Mouse (Mus musculus): Measurements from ENCODE around the gene Slco2b1. TPM values are rescaled to one million over a fixed set of nuclear protein-coding genes. Genes with fewer than 3 reads are reported as not detected.
"Not testable (repeated sequence)": the region's sequence is repeated elsewhere in the genome, so short reads cannot be mapped to it uniquely, and the experiment has no call there.

Slco2b1 gene
- 10 to 100 TPM; 11.7 to 13.4 TPM for total RNA-seq (2021)
- long read RNA-seq, experiment 1, full-length matches to known transcripts: 8 of 11 reads
- long read RNA-seq, experiment 1, partial matches to known transcripts: 2 of 11 reads
- long read RNA-seq, experiment 1, other reads (novel, unspliced or antisense): 1 of 11 reads
- long read RNA-seq, experiment 2, full-length matches to known transcripts: 6 of 10 reads
- long read RNA-seq, experiment 2, partial matches to known transcripts: 2 of 10 reads
- long read RNA-seq, experiment 2, other reads (novel, unspliced or antisense): 2 of 10 reads

- TF ChIP-seq CTCF (conservative IDR thresholded peaks at IDR 0.05): no peak
- Histone ChIP-seq H3K4me3 (no peak within 1 kb of the TSS), H3K27ac (no peak within 1 kb of the TSS)
- DNase-seq (ENCODE audit: low spot score in 2 of 2): no peak
These were observed at the start of gene Slco2b1 for GRCm38 (mm10) chr7:99711166-99711565. Gene Slco2b1 (minus strand): TSS chr7:99711340.

GRCm38 (mm10) chr7:99739276-99739675 is 28.1 kb upstream of the Slco2b1 start:
- DNase-seq (ENCODE audit: low spot score in 2 of 2): peak; percentile 18 to 51
- 0 out of 2 replicates have a peak, but pooled peaks have one; percentile 8 for TF ChIP-seq CTCF (conservative IDR thresholded peaks at IDR 0.05)
- Histone ChIP-seq H3K27ac (no peak overlapping the region), H3K4me3 (no peak overlapping the region)

- H3K4me3 ChIP-seq; DNase-seq (ENCODE audit: low spot score in 2 of 2); H3K27ac ChIP-seq: not testable (repeated sequence)
These were observed 24.4 kb upstream of the Slco2b1 start for GRCm38 (mm10) chr7:99735491-99735890.

- no peak for DNase-seq (ENCODE audit: low spot score in 2 of 2)
These were observed 23.5 kb upstream of the Slco2b1 start for GRCm38 (mm10) chr7:99734612-99735011.

GRCm38 (mm10) chr7:99729973-99730372 is 18.8 kb upstream of the Slco2b1 start, which contains the start of gene Olfr520:
Gene Olfr520 (plus strand): TSS chr7:99730273.
- Histone ChIP-seq H3K27ac (no peak within 1 kb of the TSS), H3K4me3 (no peak within 1 kb of the TSS)
- no peak for DNase-seq (ENCODE audit: low spot score in 2 of 2)
- no peak for TF ChIP-seq CTCF (conservative IDR thresholded peaks at IDR 0.05)

More at GRCm38 (mm10) chr7:99734612-99735011, 23.5 kb upstream of the Slco2b1 start:
- Histone ChIP-seq H3K4me3 (no peak overlapping the region), H3K27ac (no peak overlapping the region)
- no peak for TF ChIP-seq CTCF (conservative IDR thresholded peaks at IDR 0.05)

- no peak for TF ChIP-seq CTCF (conservative IDR thresholded peaks at IDR 0.05)
- no peak overlapping the region for H3K4me3 ChIP-seq
- DNase-seq (ENCODE audit: low spot score in 2 of 2): no peak
- H3K27ac ChIP-seq: no peak overlapping the region
These were observed 5.4 kb upstream of the Slco2b1 start for GRCm38 (mm10) chr7:99716536-99716935.

- Histone ChIP-seq H3K27ac (no peak overlapping the region), H3K4me3 (no peak overlapping the region)
- no peak for TF ChIP-seq CTCF (conservative IDR thresholded peaks at IDR 0.05)
- DNase-seq (ENCODE audit: low spot score in 2 of 2): no peak
These were observed 1.3 kb upstream of the Slco2b1 start for GRCm38 (mm10) chr7:99712431-99712830.

- no peak overlapping the region for H3K4me3 ChIP-seq
- peak in 1 of 2 experiments; percentile 67 for DNase-seq (ENCODE audit: low spot score in 2 of 2)
- H3K27ac ChIP-seq: no peak overlapping the region
- peak; percentile 98 for TF ChIP-seq CTCF (conservative IDR thresholded peaks at IDR 0.05)
These were observed 664 bp downstream of the Slco2b1 start for GRCm38 (mm10) chr7:99710476-99710875.

GRCm38 (mm10) chr7:99709992-99710391 is 1.1 kb downstream of the Slco2b1 start:
- no peak for DNase-seq (ENCODE audit: low spot score in 2 of 2)
- no peak overlapping the region for H3K4me3 ChIP-seq
- H3K27ac ChIP-seq: no peak overlapping the region
- TF ChIP-seq CTCF (conservative IDR thresholded peaks at IDR 0.05): no peak

- Histone ChIP-seq H3K4me3 (no peak overlapping the region), H3K27ac (peak overlapping the region; percentile 84)
- DNase-seq (ENCODE audit: low spot score in 2 of 2): no peak
- TF ChIP-seq CTCF (conservative IDR thresholded peaks at IDR 0.05): no peak
These were observed 2.4 kb downstream of the Slco2b1 start for GRCm38 (mm10) chr7:99708750-99709149.

- DNase-seq (ENCODE audit: low spot score in 2 of 2): peak; percentile 69 to 89
- no peak overlapping the region for H3K4me3 ChIP-seq
- peak overlapping the region; percentile 84 for H3K27ac ChIP-seq
- TF ChIP-seq CTCF (conservative IDR thresholded peaks at IDR 0.05): no peak
These were observed 2.8 kb downstream of the Slco2b1 start for GRCm38 (mm10) chr7:99708301-99708721.

GRCm38 (mm10) chr7:99707671-99708070 is 3.5 kb downstream of the Slco2b1 start:
- peak overlapping the region; percentile 84 for H3K27ac ChIP-seq
- no peak for TF ChIP-seq CTCF (conservative IDR thresholded peaks at IDR 0.05)
- DNase-seq (ENCODE audit: low spot score in 2 of 2): no peak

GRCm38 (mm10) chr7:99707038-99707595 is 4.0 kb downstream of the Slco2b1 start:
- H3K27ac ChIP-seq: peak overlapping the region; percentile 84
- no peak for DNase-seq (ENCODE audit: low spot score in 2 of 2)
- TF ChIP-seq CTCF (conservative IDR thresholded peaks at IDR 0.05): peak; percentile 30
- H3K4me3 ChIP-seq: peak overlapping the region; percentile 17; the same call in 1 of the 2 replicates

More at GRCm38 (mm10) chr7:99707671-99708070, 3.5 kb downstream of the Slco2b1 start:
- H3K4me3 ChIP-seq: no peak overlapping the region

Measured in layer of hippocampus, adult 2 months (tissue).